Mouse (Mus musculus) gastrocnemius, adult 8-10 months (tissue): ENCODE data around the gene Crocc. TPM values are rescaled to one million over a fixed set of nuclear protein-coding genes. Genes with fewer than 3 reads are reported as not detected.

Experiments
- DNase-seq, 2 experiments: peaks; one replicate each; pipeline ENCODE4 v3.0.0; 2022; ENCODE audit warnings: low spot score in 2 of 2
- total RNA-seq, 4 experiments: library from RNA; stranded (reverse); gene quantifications; 2 replicates each; pipeline ENCODE4 v1.2.4; 2022

Crocc gene
- 1 to 10 TPM; 1.2 to 2.2 (median 1.9) TPM for total RNA-seq

GRCm38 (mm10) chr4:141060426-141061301, at the start of gene Crocc:
Gene Crocc, minus strand, starts transcription at chr4:141060550.
- DNase-seq, result peak; percentile 97 to 98

- DNase-seq, result no peak
Observed at GRCm38 (mm10) chr4:141108196-141108732, 47.9 kb upstream of the Crocc start.

- no peak for DNase-seq
Observed at GRCm38 (mm10) chr4:141106526-141107183, 46.3 kb upstream of the Crocc start.

- DNase-seq, result no peak
Observed at GRCm38 (mm10) chr4:141101855-141102254, 41.5 kb upstream of the Crocc start.

GRCm38 (mm10) chr4:141101291-141101690, 40.9 kb upstream of the Crocc start:
- DNase-seq, result no peak

- no peak for DNase-seq
Observed at GRCm38 (mm10) chr4:141099956-141100355, 39.6 kb upstream of the Crocc start.

GRCm38 (mm10) chr4:141098935-141099334, 38.6 kb upstream of the Crocc start:
- DNase-seq, result no peak

- DNase-seq, result no peak
Observed at GRCm38 (mm10) chr4:141096710-141097109, 36.4 kb upstream of the Crocc start.

GRCm38 (mm10) chr4:141095016-141095415, 34.7 kb upstream of the Crocc start:
- no peak for DNase-seq

GRCm38 (mm10) chr4:141088714-141089113, 28.4 kb upstream of the Crocc start:
- no peak for DNase-seq

- no peak for DNase-seq
Observed at GRCm38 (mm10) chr4:141088033-141088432, 27.7 kb upstream of the Crocc start, which contains the start of gene Spata21. Gene Spata21, plus strand, starts transcription at chr4:141088333.

GRCm38 (mm10) chr4:141086862-141087261, 26.5 kb upstream of the Crocc start:
- DNase-seq, result no peak

- DNase-seq, result no peak
Observed at GRCm38 (mm10) chr4:141078510-141079137, 18.3 kb upstream of the Crocc start.

GRCm38 (mm10) chr4:141077681-141078509, 17.5 kb upstream of the Crocc start, which contains the start of gene Necap2:
Gene Necap2, minus strand, starts transcription at chr4:141078357.
- peak; percentile 88 to 89 for DNase-seq

GRCm38 (mm10) chr4:141076761-141077506, 16.6 kb upstream of the Crocc start:
- DNase-seq, result no peak

GRCm38 (mm10) chr4:141074109-141074508, 13.8 kb upstream of the Crocc start:
- DNase-seq, result no peak

- peak; percentile 83 to 90 for DNase-seq
Observed at GRCm38 (mm10) chr4:141073661-141074060, 13.3 kb upstream of the Crocc start.

GRCm38 (mm10) chr4:141072502-141072901, 12.2 kb upstream of the Crocc start:
- no peak for DNase-seq

GRCm38 (mm10) chr4:141069731-141070130, 9.4 kb upstream of the Crocc start:
- DNase-seq, result peak; percentile 30 to 48

GRCm38 (mm10) chr4:141068655-141069054, 8.3 kb upstream of the Crocc start:
- DNase-seq, result no peak
